Mouse (Mus musculus) midbrain, postnatal 0 days (tissue): ENCODE results near the gene Chad. TPM values are rescaled to one million over a fixed set of nuclear protein-coding genes. Genes with fewer than 3 reads are reported as not detected.

Source experiments
- ATAC-seq: fragments of 200-750 bp; cut with Nextera tagmentation; 2 replicates; pipeline ENCODE4 v1.8.0; 2017; ENCODE audit warnings: moderate number of reproducible peaks, mild to moderate bottlenecking, moderate TSS enrichment, moderate library complexity; ENCODE audit not compliant: low FRiP score
- DNase-seq: peaks from one replicate; pipeline ENCODE4 v3.0.0-alpha.2; 2015; ENCODE audit warnings: low spot score
- H3K27ac ChIP-seq: fragments of 300-500 bp; sonication (generic); 2 replicates; pipeline ENCODE4 v1.5.1; 2014; ENCODE audit warnings: low read depth, mild to moderate bottlenecking, low read length, mixed read lengths
- H3K27me3 ChIP-seq: fragments of 300-500 bp; sonication (generic); 2 replicates; pipeline ENCODE4 v1.6.1; 2014; ENCODE audit warnings: low read length, control low read depth, mixed read lengths; ENCODE audit not compliant: insufficient read depth
- H3K36me3 ChIP-seq: fragments of 300-500 bp; sonication (generic); 2 replicates; pipeline ENCODE4 v1.6.1; 2014; ENCODE audit warnings: low read length, control low read depth, mixed read lengths; ENCODE audit not compliant: insufficient read depth
- H3K4me1 ChIP-seq: fragments of 300-500 bp; sonication (generic); 2 replicates; pipeline ENCODE4 v1.6.1; 2014; ENCODE audit warnings: mild to moderate bottlenecking, control low read depth, antibody characterized with exemption, low read length, mixed read lengths; ENCODE audit not compliant: insufficient read depth
- H3K4me2 ChIP-seq: fragments of 300-500 bp; sonication (generic); 2 replicates; pipeline ENCODE4 v1.6.1; 2014; ENCODE audit warnings: low read depth, mild to moderate bottlenecking, low read length, mixed read lengths; ENCODE audit not compliant: poor library complexity, severe bottlenecking
- H3K4me3 ChIP-seq: fragments of 300-500 bp; sonication (generic); 2 replicates; pipeline ENCODE4 v1.5.1; 2014; ENCODE audit warnings: low read depth, mild to moderate bottlenecking, low read length, moderate library complexity
- H3K9ac ChIP-seq: fragments of 300-500 bp; sonication (generic); replicated peaks from 2 replicates; pipeline ENCODE4 v1.6.1; 2014; ENCODE audit warnings: mild to moderate bottlenecking, low read length, moderate library complexity, mixed read lengths; ENCODE audit not compliant: poor library complexity, severe bottlenecking
- H3K9me3 ChIP-seq: fragments of 300-500 bp; sonication (generic); 2 replicates; pipeline ENCODE4 v1.6.1; 2016; ENCODE audit warnings: low read length, control low read depth
- CTCF ChIP-seq: IDR thresholded peaks from 2 replicates; pipeline ENCODE4 v1.5.1; 2016; ENCODE audit warnings: antibody characterized with exemption, mild to moderate bottlenecking
- WGBS: fragments of 180-500 bp; shearing (Covaris S2); extraction: QIAGEN DNeasy Blood & Tissue Kit; methylation state at CpG from one replicate; pipeline ENCODE4 v1.1.7; 2014; 5-methylcytosine and 5-hydroxymethylcytosine counted together
- polyA plus RNA-seq: library from polyadenylated mRNA; unstranded; fragments of >200 nt; fragmentation: Nextera tagmentation; extraction: Ambion mirVana; gene quantifications from 2 replicates; pipeline ENCODE4 v1.2.1, GENCODE M21; 2015
- total RNA-seq: library from RNA; depleted of rRNA; stranded (reverse); fragments of >200 nt; gene quantifications from 2 replicates; pipeline ENCODE4 v1.2.3, GENCODE M21; 2014

Gene Chad
- total and polyA plus RNA-seq, 2 experiments from 2014 or later = 0.11 to 0.85 TPM

DNA sequence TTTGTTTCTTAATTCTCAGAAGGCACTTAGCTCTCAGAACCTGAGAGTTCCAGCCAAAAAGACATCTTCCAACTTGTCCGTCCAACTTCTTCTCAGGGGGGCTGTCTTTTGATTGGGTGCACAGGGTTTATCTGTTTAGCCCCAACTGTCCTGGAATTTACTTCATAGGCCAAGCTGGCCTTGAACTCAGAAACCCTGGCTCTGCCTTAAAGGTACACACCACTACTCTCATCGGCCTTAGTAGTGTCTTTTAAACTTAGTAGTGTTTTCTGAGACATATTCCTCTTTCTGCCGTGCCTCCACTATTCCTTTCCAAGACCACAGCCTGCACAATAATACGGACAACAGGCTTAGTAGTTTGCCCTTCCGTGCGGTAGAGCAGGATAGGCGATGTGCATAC lies 35.6 kb downstream of the Chad start:
- DNase-seq = no peak
- no peaks in the 10 kb centered on the region for H3K4me1 ChIP-seq
- no peak overlapping the region for H3K4me3 ChIP-seq
- no peak for TF ChIP-seq CTCF
- peaks cover 10% of the 10 kb centered on the region for H3K27me3 ChIP-seq
- H3K9ac ChIP-seq = no peak overlapping the region
- no peak overlapping the region for H3K27ac ChIP-seq
- H3K36me3 ChIP-seq = no peaks in the 10 kb centered on the region
- no peak for ATAC-seq
- H3K9me3 ChIP-seq = no peaks in the 10 kb centered on the region
- H3K4me2 ChIP-seq = no peak overlapping the region
- 93% methylated on average over 7 of the region's 7 CpGs for WGBS

GRCm38 (mm10) chr11:94601321-94602281 lies 36.8 kb downstream of the Chad start, which contains the start of gene Acsf2:
Gene Acsf2, minus strand, starts transcription at chr11:94601871.
- Histone ChIP-seq H3K9ac (0 out of 2 replicates have a peak within 1 kb of the TSS, but pooled peaks have one; percentile 9), H3K27me3 (peaks cover 10% of the 10 kb centered on the region), H3K4me3 (peak within 1 kb of the TSS; percentile 38), H3K36me3 (no peaks in the 10 kb centered on the region), H3K27ac (no peak within 1 kb of the TSS), H3K4me1 (no peaks in the 10 kb centered on the region), H3K9me3 (no peaks in the 10 kb centered on the region), H3K4me2 (peak within 1 kb of the TSS; percentile 59)
- WGBS = 2% methylated on average over 38 of the region's 52 CpGs
- no peak for TF ChIP-seq CTCF
- ATAC-seq = peak; percentile 62; the same call in 1 of the 2 replicates
- peak; percentile 57 for DNase-seq

DNA sequence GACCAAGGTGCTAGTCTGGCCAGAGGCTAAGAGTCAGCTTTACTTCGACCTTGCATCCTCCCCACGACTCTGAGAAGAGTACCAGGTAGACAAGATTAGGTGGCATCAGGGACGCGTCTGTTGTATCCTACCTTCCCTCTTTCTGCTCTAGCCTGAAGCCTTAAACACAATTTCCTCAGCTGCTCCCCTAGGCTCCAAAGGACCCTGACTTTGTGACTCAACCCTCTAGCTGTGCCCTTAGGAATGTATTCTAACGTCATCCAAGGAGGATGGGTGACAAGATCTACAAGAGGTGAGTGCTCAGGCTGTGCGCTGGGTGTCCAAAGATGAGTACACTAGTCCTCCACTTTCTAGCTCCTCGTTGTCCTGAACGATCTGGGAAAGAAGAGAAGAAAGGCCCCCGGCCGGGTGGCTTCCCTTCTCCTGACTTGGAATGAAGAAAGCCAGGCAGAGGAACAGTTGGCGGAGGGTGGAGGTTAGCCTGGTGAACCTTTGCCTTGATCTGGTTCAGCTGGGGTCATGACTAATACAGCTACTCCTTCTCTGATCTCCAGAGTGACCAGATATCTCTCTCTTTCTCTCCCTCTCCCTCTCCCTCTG lies 37.6 kb downstream of the Chad start:
- no peaks in the 10 kb centered on the region for H3K9me3 ChIP-seq
- no peak for TF ChIP-seq CTCF
- no peak overlapping the region for H3K9ac ChIP-seq
- ATAC-seq = no peak
- H3K27ac ChIP-seq = no peak overlapping the region
- no peaks in the 10 kb centered on the region for H3K4me1 ChIP-seq
- 71% methylated on average over 11 of the region's 11 CpGs for WGBS
- H3K4me3 ChIP-seq = no peak overlapping the region
- no peaks in the 10 kb centered on the region for H3K36me3 ChIP-seq
- no peak overlapping the region for H3K4me2 ChIP-seq
- peaks cover 10% of the 10 kb centered on the region for H3K27me3 ChIP-seq
- no peak for DNase-seq

GRCm38 (mm10) chr11:94610744-94611740 lies 46.2 kb downstream of the Chad start:
- no peak for ATAC-seq
- 64% methylated on average over 4 of the region's 4 CpGs for WGBS
- peak; percentile 52 for DNase-seq
- Histone ChIP-seq H3K27ac (no peak overlapping the region), H3K4me2 (no peak overlapping the region), H3K4me3 (no peak overlapping the region), H3K9me3 (no peaks in the 10 kb centered on the region), H3K27me3 (no peaks in the 10 kb centered on the region; the same call in 1 of the 2 replicates), H3K36me3 (no peaks in the 10 kb centered on the region), H3K4me1 (no peaks in the 10 kb centered on the region), H3K9ac (no peak overlapping the region)
- TF ChIP-seq CTCF = no peak

- no peaks in the 10 kb centered on the region; the same call in 1 of the 2 replicates for H3K27me3 ChIP-seq
- DNase-seq (no peak), ATAC-seq (no peak)
- H3K36me3 ChIP-seq = no peaks in the 10 kb centered on the region
- 56% methylated on average over 4 of the region's 4 CpGs for WGBS
- no peak for TF ChIP-seq CTCF
- no peaks in the 10 kb centered on the region for H3K9me3 ChIP-seq
- no peak overlapping the region for H3K27ac ChIP-seq
- H3K9ac ChIP-seq = no peak overlapping the region
- H3K4me3 ChIP-seq = no peak overlapping the region
- no peak overlapping the region for H3K4me2 ChIP-seq
- no peaks in the 10 kb centered on the region for H3K4me1 ChIP-seq
Measured at GRCm38 (mm10) chr11:94614603-94615002, 49.8 kb downstream of the Chad start.
